Comparison of ENCODE assay signal across 9 mouse cellular contexts in the genomic region with DNA sequence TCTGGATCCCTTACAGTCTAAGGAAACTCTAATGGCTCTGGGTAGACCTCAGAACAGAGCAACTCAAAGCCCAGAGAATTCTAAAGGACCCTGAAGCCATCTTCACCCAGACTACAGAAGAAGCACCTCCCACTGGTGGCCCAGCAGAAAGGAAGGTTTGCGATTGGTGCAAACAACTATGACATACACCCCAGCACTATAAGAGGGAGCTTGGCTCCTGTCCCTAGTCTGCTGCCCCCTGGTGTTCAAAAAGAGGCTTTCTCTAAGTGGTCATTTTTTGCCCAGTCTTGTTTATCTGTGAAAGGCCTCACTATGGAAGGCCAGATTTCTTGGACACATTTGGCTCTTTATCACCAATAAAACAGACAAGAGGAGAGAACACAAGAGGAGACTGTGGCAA.
DNase-seq lines count a peak whose midpoint lies in the region; ATAC-seq lines count a peak whose summit lies in the region.
"Had no signal": no experiment of that assay in that cellular context is flagged by ENCODE, and none has a peak within 500 bp of the region (broad histone marks: within the 10 kb centered on the region; RNA-seq: fewer than 3 reads in every experiment).

No protein-coding gene starts in this region.

- H3K27ac ChIP-seq in forebrain, embryonic 14.5 days (ENCODE audit: low read depth, low read length) = no peak overlapping the region
- H3K27ac ChIP-seq in intestine, embryonic 14.5 days (ENCODE audit: low read depth) = no peak overlapping the region
- no peak overlapping the region for H3K27ac ChIP-seq in midbrain, embryonic 11.5 days (ENCODE audit: low read depth, low read length)
- no peak overlapping the region for H3K27ac ChIP-seq in stomach, embryonic 15.5 days
- H3K27ac ChIP-seq: embryonic facial prominence, embryonic 12.5 days had no signal

- H3K27me3 ChIP-seq in forebrain, embryonic 14.5 days (replicated peaks; ENCODE audit: control insufficient read depth, insufficient read depth, low read length) = no peaks in the 10 kb centered on the region
- no peaks in the 10 kb centered on the region for H3K27me3 ChIP-seq in intestine, embryonic 14.5 days (replicated peaks; ENCODE audit: control insufficient read depth, insufficient read depth, low read length)
- H3K27me3 ChIP-seq in midbrain, embryonic 11.5 days (ENCODE audit: control insufficient read depth, insufficient read depth, low read length) = no peaks in the 10 kb centered on the region
- H3K27me3 ChIP-seq in stomach, embryonic 15.5 days (replicated peaks) = no peaks in the 10 kb centered on the region
- H3K27me3 ChIP-seq: embryonic facial prominence, embryonic 12.5 days had no signal

- peak; percentile 90 for ATAC-seq in forebrain, embryonic 14.5 days
- peak; percentile 67; the same call in 1 of the 2 replicates for ATAC-seq in intestine, embryonic 14.5 days (replicated peaks; ENCODE audit: low FRiP score, low TSS enrichment, low read depth)
- ATAC-seq in midbrain, embryonic 11.5 days (ENCODE audit: low FRiP score) = peak; percentile 88
- ATAC-seq in stomach, embryonic 15.5 days (ENCODE audit: insufficient read depth, low FRiP score, low read depth) = peak; percentile 63

- WGBS in forebrain, embryonic 14.5 days = 25% methylated on average over 1 of the region's 1 CpGs
- 40% methylated on average over 1 of the region's 1 CpGs for WGBS in intestine, embryonic 14.5 days
- WGBS in midbrain, embryonic 11.5 days = 23% methylated on average over 1 of the region's 1 CpGs
- 34% methylated on average over 1 of the region's 1 CpGs for WGBS in stomach, embryonic 15.5 days

- peak; percentile 12 for DNase-seq in ovary, postnatal 10 days (ENCODE audit: low spot score)
- no peak for DNase-seq in ovary, adult 18-20 months (ENCODE audit: low spot score)
- DNase-seq in c-Kit-positive CD71-positive TER-119-negative erythroid progenitor cells, embryonic 14.5 days (ENCODE audit: low read depth) = peak; percentile 31
- DNase-seq in forebrain, embryonic 14.5 days (ENCODE audit: low spot score) = peak; percentile 83
- DNase-seq in intestine, embryonic 14.5 days (ENCODE audit: low spot score) = peak; percentile 59
- DNase-seq in left cerebral cortex, postnatal 25 days (ENCODE audit: low spot score in 2 of 2) = peak; percentile 46 to 79
- peak; percentile 93 for DNase-seq in midbrain, embryonic 11.5 days (ENCODE audit: low spot score, missing footprints)

- H3K9me3 ChIP-seq in forebrain, embryonic 14.5 days (replicated peaks; ENCODE audit: control insufficient read depth, low read length) = no peaks in the 10 kb centered on the region
- H3K9me3 ChIP-seq in intestine, embryonic 14.5 days (ENCODE audit: control insufficient read depth, low read length) = no peaks in the 10 kb centered on the region
- no peaks in the 10 kb centered on the region for H3K9me3 ChIP-seq in midbrain, embryonic 11.5 days (ENCODE audit: control insufficient read depth, low read length)
- no peaks in the 10 kb centered on the region for H3K9me3 ChIP-seq in stomach, embryonic 15.5 days
- H3K9me3 ChIP-seq: embryonic facial prominence, embryonic 12.5 days had no signal

- H3K4me1 ChIP-seq in forebrain, embryonic 14.5 days (ENCODE audit: control insufficient read depth, insufficient read depth, low read length) = no peaks in the 10 kb centered on the region
- H3K4me1 ChIP-seq in intestine, embryonic 14.5 days (replicated peaks; ENCODE audit: control insufficient read depth, insufficient read depth, low read length) = peaks cover 12% of the 10 kb centered on the region
- no peaks in the 10 kb centered on the region for H3K4me1 ChIP-seq in midbrain, embryonic 11.5 days (ENCODE audit: control insufficient read depth, insufficient read depth, low read length)
- no peaks in the 10 kb centered on the region for H3K4me1 ChIP-seq in stomach, embryonic 15.5 days
- H3K4me1 ChIP-seq: embryonic facial prominence, embryonic 12.5 days had no signal

- H3K9ac ChIP-seq in forebrain, embryonic 14.5 days (ENCODE audit: low read length) = no peak overlapping the region
- H3K9ac ChIP-seq in intestine, embryonic 14.5 days (ENCODE audit: low read length) = no peak overlapping the region
- no peak overlapping the region for H3K9ac ChIP-seq in midbrain, embryonic 11.5 days (ENCODE audit: low read length)
- H3K9ac ChIP-seq in stomach, embryonic 15.5 days = no peak overlapping the region
- H3K9ac ChIP-seq: embryonic facial prominence, embryonic 12.5 days had no signal

- H3K4me3 ChIP-seq in forebrain, embryonic 14.5 days (ENCODE audit: low read depth, low read length) = no peak overlapping the region
- no peak overlapping the region for H3K4me3 ChIP-seq in intestine, embryonic 14.5 days (ENCODE audit: low read depth, low read length)
- H3K4me3 ChIP-seq in midbrain, embryonic 11.5 days (ENCODE audit: low read depth, low read length) = no peak overlapping the region
- no peak overlapping the region for H3K4me3 ChIP-seq in stomach, embryonic 15.5 days (replicated peaks)
- H3K4me3 ChIP-seq: embryonic facial prominence, embryonic 12.5 days had no signal

- no peak overlapping the region for H3K4me2 ChIP-seq in forebrain, embryonic 14.5 days (ENCODE audit: low read length)
- H3K4me2 ChIP-seq in intestine, embryonic 14.5 days (ENCODE audit: low read length) = no peak overlapping the region
- H3K4me2 ChIP-seq in midbrain, embryonic 11.5 days = no peak overlapping the region
- no peak overlapping the region for H3K4me2 ChIP-seq in stomach, embryonic 15.5 days
- H3K4me2 ChIP-seq: embryonic facial prominence, embryonic 12.5 days had no signal

- intact Hi-C loops in left cerebral cortex, postnatal 25 days (cut with DNase I) = no loop called here

- no peaks in the 10 kb centered on the region; the same call in 1 of the 2 replicates for H3K36me3 ChIP-seq in forebrain, embryonic 14.5 days (ENCODE audit: control insufficient read depth, insufficient read depth, low read length)
- peaks cover 93% of the 10 kb centered on the region for H3K36me3 ChIP-seq in intestine, embryonic 14.5 days (ENCODE audit: control insufficient read depth, insufficient read depth, low read length)
- no peaks in the 10 kb centered on the region for H3K36me3 ChIP-seq in midbrain, embryonic 11.5 days (ENCODE audit: control insufficient read depth, insufficient read depth, low read length)
- H3K36me3 ChIP-seq in stomach, embryonic 15.5 days = peaks cover 24% of the 10 kb centered on the region
